In genomic region chr15:99449131-99449750, GRCm38 (mm10) we compare ENCODE assay signal across 8 mouse cellular contexts. TPM values are rescaled to one million over a fixed set of nuclear protein-coding genes. Genes with fewer than 3 reads are reported as not detected.
DNase-seq lines count a peak whose midpoint lies in the region; ATAC-seq lines count a peak whose summit lies in the region.

No protein-coding gene starts in this region.

- no peak overlapping the region for H3K4me3 ChIP-seq in embryonic facial prominence, embryonic 15.5 days (replicated peaks)
- H3K4me3 ChIP-seq in heart, embryonic 16.5 days (ENCODE audit: low read length), result no peak overlapping the region

- 64% methylated on average over 9 of the region's 9 CpGs for WGBS in embryonic facial prominence, embryonic 15.5 days
- WGBS in heart, embryonic 16.5 days, result 12% methylated on average over 9 of the region's 9 CpGs

- no peaks in the 10 kb centered on the region for H3K9me3 ChIP-seq in embryonic facial prominence, embryonic 15.5 days (replicated peaks)
- no peaks in the 10 kb centered on the region for H3K9me3 ChIP-seq in heart, embryonic 16.5 days (replicated peaks; ENCODE audit: control insufficient read depth, low read length)

- H3K27ac ChIP-seq in embryonic facial prominence, embryonic 15.5 days (replicated peaks), result peak overlapping the region; percentile 60
- H3K27ac ChIP-seq in heart, embryonic 16.5 days (ENCODE audit: low read length), result peak overlapping the region; percentile 76

- no peak overlapping the region for H3K9ac ChIP-seq in embryonic facial prominence, embryonic 15.5 days
- peak overlapping the region; percentile 21; the same call in 1 of the 2 replicates for H3K9ac ChIP-seq in heart, embryonic 16.5 days (ENCODE audit: low read length)

- H3K4me2 ChIP-seq in embryonic facial prominence, embryonic 15.5 days (replicated peaks), result no peak overlapping the region
- peak overlapping the region; percentile 31 for H3K4me2 ChIP-seq in heart, embryonic 16.5 days (ENCODE audit: low read depth, low read length)

- H3K36me3 ChIP-seq in embryonic facial prominence, embryonic 15.5 days, result 0 out of 2 replicates have a peak, but pooled peaks cover 3% of the 10 kb centered on the region
- H3K36me3 ChIP-seq in heart, embryonic 16.5 days (ENCODE audit: control insufficient read depth, insufficient read depth), result peaks cover 3% of the 10 kb centered on the region; the same call in 1 of the 2 replicates

- peak; percentile 20 for DNase-seq in embryo, embryonic 9.5 days (ENCODE audit: extremely low spot score)
- no peak for DNase-seq in embryo, embryonic 11 days
- peak; percentile 39 for DNase-seq in ZHBTc4 (ENCODE audit: low read depth, low spot score)
- DNase-seq in left cerebral cortex, postnatal 10 days (ENCODE audit: extremely low spot score in 1 of 2, low spot score in 2 of 2), result peak; percentile 53 to 85
- no peak for DNase-seq in urinary bladder, adult 2 months (ENCODE audit: low spot score)

- H3K4me1 ChIP-seq in embryonic facial prominence, embryonic 15.5 days, result peaks cover 34% of the 10 kb centered on the region
- peaks cover 39% of the 10 kb centered on the region for H3K4me1 ChIP-seq in heart, embryonic 16.5 days (ENCODE audit: control insufficient read depth, insufficient read depth, low read length)

- H3K27me3 ChIP-seq in embryonic facial prominence, embryonic 15.5 days, result no peaks in the 10 kb centered on the region
- H3K27me3 ChIP-seq in heart, embryonic 16.5 days (ENCODE audit: control insufficient read depth, insufficient read depth, low read length), result no peaks in the 10 kb centered on the region

- peak; percentile 32; the same call in 1 of the 2 replicates for ATAC-seq in embryonic facial prominence, embryonic 15.5 days (ENCODE audit: insufficient number of reproducible peaks, low FRiP score, low TSS enrichment, low read depth)
- ATAC-seq in heart, embryonic 16.5 days (replicated peaks; ENCODE audit: extremely low read depth, insufficient read depth, low FRiP score), result peak; percentile 87
- peak; percentile 72 for ATAC-seq in megakaryocyte-erythroid progenitor cell, adult 5-6 weeks (replicated peaks; ENCODE audit: low FRiP score, low TSS enrichment, poor library complexity, severe bottlenecking)

- intact Hi-C loops in left cerebral cortex, postnatal 10 days (cut with DNase I), result no loop called here

RNA-seq across cellular contexts. Expression of gene Nckap5l, which starts 8.3 kb away (rescaled TPM):
- polyA plus RNA-seq in embryonic facial prominence, embryonic 15.5 days (2015; fragmentation: Nextera tagmentation; extraction: Ambion mirVana), result 11.7 and 14.9 TPM in 2 replicates
- polyA plus RNA-seq in heart, embryonic 16.5 days (2015; fragmentation: Nextera tagmentation; extraction: Ambion mirVana), result 6.6 and 7.9 TPM in 2 replicates
- 10 to 100 TPM; 35.8 to 38.3 TPM for total RNA-seq in left cerebral cortex, postnatal 10 days (2021)
- 1.6 and 16.0 TPM in 2 replicates for total RNA-seq in megakaryocyte-erythroid progenitor cell, adult 5-6 weeks (2014; fragmentation: Nextera tagmentation)
- 0.52 and 7.4 TPM in 2 replicates for total RNA-seq in megakaryocyte-erythroid progenitor cell, adult 5-6 weeks (2017)
- polyA plus RNA-seq in urinary bladder, adult 2 months (2012; rRNA removed), result 3.3 and 5.0 TPM in 2 replicates

RNA-seq across cellular contexts. Expression of gene Bcdin3d, which starts 25.3 kb away (rescaled TPM):
- 13.1 and 13.4 TPM in 2 replicates for polyA plus RNA-seq in embryonic facial prominence, embryonic 15.5 days (2015; fragmentation: Nextera tagmentation; extraction: Ambion mirVana)
- 12.5 and 13.0 TPM in 2 replicates for polyA plus RNA-seq in heart, embryonic 16.5 days (2015; fragmentation: Nextera tagmentation; extraction: Ambion mirVana)
- total RNA-seq in left cerebral cortex, postnatal 10 days (2021), result 1 to 10 TPM; 4.3 to 4.8 TPM
- total RNA-seq in megakaryocyte-erythroid progenitor cell, adult 5-6 weeks (2014; fragmentation: Nextera tagmentation), result 6.5 and 11.4 TPM in 2 replicates
- total RNA-seq in megakaryocyte-erythroid progenitor cell, adult 5-6 weeks (2017), result 5.3 and 6.6 TPM in 2 replicates
- 5.7 and 5.9 TPM in 2 replicates for polyA plus RNA-seq in urinary bladder, adult 2 months (2012; rRNA removed)

RNA-seq across cellular contexts. Expression of gene Tmbim6, which starts 56.6 kb away (rescaled TPM):
- polyA plus RNA-seq in embryonic facial prominence, embryonic 15.5 days (2015; fragmentation: Nextera tagmentation; extraction: Ambion mirVana), result 338 and 362 TPM in 2 replicates
- 273 and 290 TPM in 2 replicates for polyA plus RNA-seq in heart, embryonic 16.5 days (2015; fragmentation: Nextera tagmentation; extraction: Ambion mirVana)
- 100 to 1,000 TPM; 309 to 315 TPM for total RNA-seq in left cerebral cortex, postnatal 10 days (2021)
- 165 and 208 TPM in 2 replicates for total RNA-seq in megakaryocyte-erythroid progenitor cell, adult 5-6 weeks (2014; fragmentation: Nextera tagmentation)
- 86.9 and 93.6 TPM in 2 replicates for total RNA-seq in megakaryocyte-erythroid progenitor cell, adult 5-6 weeks (2017)
- polyA plus RNA-seq in urinary bladder, adult 2 months (2012; rRNA removed), result 331 and 342 TPM in 2 replicates

Comparison
In these comparisons a context has a peak if more than half of its experiments do, and no peak if none do; other contexts are left out.
1. DNase-seq: peak in embryo, embryonic 9.5 days (single experiment), ZHBTc4 (single experiment) and left cerebral cortex, postnatal 10 days (2 of 2); none in embryo, embryonic 11 days (single experiment) and urinary bladder, adult 2 months (single experiment).
2. ATAC-seq: peak in every context shown above with its lines; median percentile 87 in heart, embryonic 16.5 days; 72 in megakaryocyte-erythroid progenitor cell, adult 5-6 weeks; 32 in embryonic facial prominence, embryonic 15.5 days.